Mouse (Mus musculus) forebrain, embryonic 14.5 days (tissue): Measurements from ENCODE around the gene Bcar1. TPM values are rescaled to one million over a fixed set of nuclear protein-coding genes. Genes with fewer than 3 reads are reported as not detected.

ENCODE experiments used
- ATAC-seq: fragments of 200-750 bp; cut with Nextera tagmentation; 2 replicates; pipeline ENCODE4 v1.8.0; 2017; ENCODE audit warnings: mild to moderate bottlenecking, moderate library complexity
- DNase-seq: peaks from one replicate; pipeline ENCODE4 v3.0.0-alpha.2; 2015; ENCODE audit warnings: low spot score
- H3K27ac ChIP-seq: fragments of 300-500 bp; sonication (generic); 2 replicates; pipeline ENCODE4 v1.5.1; 2014; ENCODE audit warnings: low read depth, mild to moderate bottlenecking, control low read depth, low read length, moderate library complexity
- H3K27me3 ChIP-seq: fragments of 300-500 bp; sonication (generic); replicated peaks from 2 replicates; pipeline ENCODE4 v1.6.1; 2014; ENCODE audit warnings: low read length, control low read depth, mixed read lengths; ENCODE audit not compliant: control insufficient read depth, insufficient read depth
- H3K36me3 ChIP-seq: fragments of 300-500 bp; sonication (generic); 2 replicates; pipeline ENCODE4 v1.6.1; 2014; ENCODE audit warnings: low read length, control low read depth; ENCODE audit not compliant: control insufficient read depth, insufficient read depth
- H3K4me1 ChIP-seq: fragments of 300-500 bp; sonication (generic); 2 replicates; pipeline ENCODE4 v1.6.1; 2014; ENCODE audit warnings: antibody characterized with exemption, low read length, control low read depth; ENCODE audit not compliant: control insufficient read depth, insufficient read depth
- H3K4me2 ChIP-seq: fragments of 300-500 bp; sonication (generic); 2 replicates; pipeline ENCODE4 v1.6.1; 2014; ENCODE audit warnings: mild to moderate bottlenecking, control low read depth, low read length
- H3K4me3 ChIP-seq: fragments of 300-500 bp; sonication (generic); 2 replicates; pipeline ENCODE4 v1.5.1; 2014; ENCODE audit warnings: low read depth, low read length, control low read depth
- H3K9ac ChIP-seq: fragments of 300-500 bp; sonication (generic); 2 replicates; pipeline ENCODE4 v1.6.1; 2014; ENCODE audit warnings: mild to moderate bottlenecking, low read length, control low read depth, moderate library complexity
- H3K9me3 ChIP-seq: fragments of 300-500 bp; sonication (generic); replicated peaks from 2 replicates; pipeline ENCODE4 v1.6.1; 2016; ENCODE audit warnings: low read length, control low read depth, mixed read lengths; ENCODE audit not compliant: control insufficient read depth
- WGBS: fragments of 180-500 bp; shearing (Covaris S2); extraction: QIAGEN DNeasy Blood & Tissue Kit; methylation state at CpG from one replicate; pipeline ENCODE4 v1.1.7; 2014; 5-methylcytosine and 5-hydroxymethylcytosine counted together
- polyA plus RNA-seq: library from polyadenylated mRNA; unstranded; fragments of >200 nt; fragmentation: Nextera tagmentation; extraction: Ambion mirVana; gene quantifications from 2 replicates; pipeline ENCODE4 v1.2.1, GENCODE M21; 2014

The Bcar1 gene
- polyA plus RNA-seq, 1 experiment from 2014 or later, result 41.2 TPM

- no peaks in the 10 kb centered on the region for H3K27me3 ChIP-seq
- no peaks in the 10 kb centered on the region for H3K9me3 ChIP-seq
- H3K9ac ChIP-seq, result peak overlapping the region; percentile 17; the same call in 1 of the 2 replicates
- DNase-seq (peak; percentile 89), ATAC-seq (peak; percentile 76)
- peak overlapping the region; percentile 3; the same call in 1 of the 2 replicates for H3K4me3 ChIP-seq
- H3K4me2 ChIP-seq, result peak overlapping the region; percentile 42
- H3K36me3 ChIP-seq, result no peaks in the 10 kb centered on the region
- 6% methylated on average over 23 of the region's 23 CpGs for WGBS
- peaks cover 40% of the 10 kb centered on the region for H3K4me1 ChIP-seq
- H3K27ac ChIP-seq, result peak overlapping the region; percentile 28
Measured at GRCm38 (mm10) chr8:111745591-111746418, 2.2 kb upstream of the Bcar1 start.

GRCm38 (mm10) chr8:111745086-111745485 lies 1.5 kb upstream of the Bcar1 start:
- WGBS, result 66% methylated on average over 5 of the region's 5 CpGs
- no peak overlapping the region for H3K4me3 ChIP-seq
- peak overlapping the region; percentile 28; the same call in 1 of the 2 replicates for H3K27ac ChIP-seq
- H3K4me1 ChIP-seq, result peaks cover 47% of the 10 kb centered on the region
- H3K27me3 ChIP-seq, result no peaks in the 10 kb centered on the region
- ATAC-seq (no peak), DNase-seq (no peak)
- no peak overlapping the region for H3K9ac ChIP-seq
- peak overlapping the region; percentile 42; the same call in 1 of the 2 replicates for H3K4me2 ChIP-seq
- no peaks in the 10 kb centered on the region for H3K9me3 ChIP-seq
- no peaks in the 10 kb centered on the region for H3K36me3 ChIP-seq

GRCm38 (mm10) chr8:111743101-111743791 lies 363 bp downstream of the Bcar1 start:
- Histone ChIP-seq H3K4me1 (peaks cover 59% of the 10 kb centered on the region), H3K9me3 (no peaks in the 10 kb centered on the region), H3K36me3 (no peaks in the 10 kb centered on the region), H3K4me3 (peak overlapping the region; percentile 75), H3K4me2 (peak overlapping the region; percentile 79), H3K27me3 (no peaks in the 10 kb centered on the region), H3K9ac (peak overlapping the region; percentile 96), H3K27ac (peak overlapping the region; percentile 85)
- ATAC-seq (peak; percentile 27), DNase-seq (no peak)
- under 1% methylated on average over 38 of the region's 44 CpGs for whole genome bisulfite sequencing

- H3K9me3 ChIP-seq, result no peaks in the 10 kb centered on the region
- DNase-seq (peak; percentile 73), ATAC-seq (no peak; the same call in 1 of the 2 replicates)
- no peaks in the 10 kb centered on the region for H3K27me3 ChIP-seq
- H3K4me1 ChIP-seq, result peaks cover 59% of the 10 kb centered on the region
- WGBS, result 8% methylated on average over 11 of the region's 11 CpGs
- peak overlapping the region; percentile 79 for H3K4me2 ChIP-seq
- H3K36me3 ChIP-seq, result no peaks in the 10 kb centered on the region
- H3K27ac ChIP-seq, result peak overlapping the region; percentile 85
- H3K9ac ChIP-seq, result peak overlapping the region; percentile 96
- peak overlapping the region; percentile 75 for H3K4me3 ChIP-seq
Measured at GRCm38 (mm10) chr8:111742261-111743037, 1.2 kb downstream of the Bcar1 start.

GRCm38 (mm10) chr8:111741556-111741955 lies 2.1 kb downstream of the Bcar1 start:
- H3K4me2 ChIP-seq, result peak overlapping the region; percentile 79
- H3K36me3 ChIP-seq, result no peaks in the 10 kb centered on the region
- H3K9ac ChIP-seq, result peak overlapping the region; percentile 96
- H3K27me3 ChIP-seq, result no peaks in the 10 kb centered on the region
- DNase-seq (no peak), ATAC-seq (no peak)
- peaks cover 67% of the 10 kb centered on the region for H3K4me1 ChIP-seq
- 66% methylated on average over 6 of the region's 6 CpGs for WGBS
- H3K27ac ChIP-seq, result peak overlapping the region; percentile 85; the same call in 1 of the 2 replicates
- H3K4me3 ChIP-seq, result peak overlapping the region; percentile 75
- no peaks in the 10 kb centered on the region for H3K9me3 ChIP-seq

- no peaks in the 10 kb centered on the region for H3K9me3 ChIP-seq
- H3K27me3 ChIP-seq, result no peaks in the 10 kb centered on the region
- no peaks in the 10 kb centered on the region for H3K36me3 ChIP-seq
- WGBS, result 88% methylated on average over 8 of the region's 8 CpGs
- no peak overlapping the region for H3K27ac ChIP-seq
- peak overlapping the region; percentile 79 for H3K4me2 ChIP-seq
- no peak overlapping the region for H3K4me3 ChIP-seq
- ATAC-seq, result no peak
- H3K4me1 ChIP-seq, result peaks cover 66% of the 10 kb centered on the region
- no peak for DNase-seq
- no peak overlapping the region; the same call in 1 of the 2 replicates for H3K9ac ChIP-seq
Measured at GRCm38 (mm10) chr8:111740994-111741393, 2.6 kb downstream of the Bcar1 start.

- Histone ChIP-seq H3K4me1 (peaks cover 68% of the 10 kb centered on the region), H3K9ac (peak overlapping the region; percentile 25; the same call in 1 of the 2 replicates), H3K36me3 (no peaks in the 10 kb centered on the region), H3K4me2 (0 out of 2 replicates have a peak overlapping the region, but pooled peaks have one; percentile 79), H3K9me3 (no peaks in the 10 kb centered on the region), H3K27ac (no peak overlapping the region), H3K27me3 (no peaks in the 10 kb centered on the region), H3K4me3 (no peak overlapping the region)
- DNase-seq (no peak), ATAC-seq (no peak)
- WGBS, result 87% methylated on average over 7 of the region's 7 CpGs
Measured at GRCm38 (mm10) chr8:111740301-111740711, 3.3 kb downstream of the Bcar1 start.

GRCm38 (mm10) chr8:111739604-111740003 lies 4.0 kb downstream of the Bcar1 start:
- peaks cover 71% of the 10 kb centered on the region for H3K4me1 ChIP-seq
- DNase-seq, result no peak

More at GRCm38 (mm10) chr8:111739604-111740003, 4.0 kb downstream of the Bcar1 start:
- Histone ChIP-seq H3K27ac (no peak overlapping the region), H3K9me3 (no peaks in the 10 kb centered on the region), H3K36me3 (no peaks in the 10 kb centered on the region), H3K4me2 (no peak overlapping the region), H3K4me3 (no peak overlapping the region), H3K9ac (peak overlapping the region; percentile 14; the same call in 1 of the 2 replicates), H3K27me3 (no peaks in the 10 kb centered on the region)
- no peak for ATAC-seq
- WGBS, result 54% methylated on average over 7 of the region's 7 CpGs
